Mouse (Mus musculus) MEL (cell line): ENCODE data around the gene Per1. TPM values are rescaled to one million over a fixed set of nuclear protein-coding genes. Genes with fewer than 3 reads are reported as not detected.
A peak's percentile ranks its signal among the peaks of the same experiment; 100 is the strongest.

Source experiments
- DNase-seq: peaks from one replicate; pipeline ENCODE4 v3.0.0; 2011; ENCODE audit warnings: low read depth, low spot score
- H3K27ac ChIP-seq: 2 replicates; pipeline ENCODE4 v1.5.1; 2012; ENCODE audit warnings: low read depth, mild to moderate bottlenecking, control low read depth, low read length, moderate library complexity; ENCODE audit not compliant: control insufficient read depth
- H3K27me3 ChIP-seq, 2 experiments: fragments of 150-350 bp in 1 of 2; sonication (generic) in 1 of 2; 2 replicates each; pipeline ENCODE4 v1.6.1; 2012; ENCODE audit warnings: low read length in 2 of 2, mild to moderate bottlenecking in 2 of 2, improper control_type of control experiment in 1 of 2, moderate library complexity in 1 of 2; ENCODE audit not compliant: insufficient read depth in 2 of 2, control insufficient read depth in 1 of 2
- H3K36me3 ChIP-seq, 2 experiments: 2 replicates each; pipeline ENCODE4 v1.6.1; 2012 to 2014; ENCODE audit warnings: low read length in 2 of 2, improper control_type of control experiment in 1 of 2, inconsistent platforms in 1 of 2, mild to moderate bottlenecking in 1 of 2; ENCODE audit not compliant: insufficient read depth in 2 of 2, control insufficient read depth in 1 of 2
- H3K4me1 ChIP-seq, 2 experiments: fragments of 150-350 bp in 1 of 2; sonication (generic) in 1 of 2; 2 replicates each; pipeline ENCODE4 v1.6.1; 2012; ENCODE audit warnings: low read length in 2 of 2, improper control_type of control experiment in 1 of 2, mild to moderate bottlenecking in 1 of 2; ENCODE audit not compliant: insufficient read depth in 2 of 2, control insufficient read depth in 1 of 2
- H3K4me3 ChIP-seq, 2 experiments: fragments of 150-350 bp in 1 of 2; sonication (generic) in 1 of 2; 2 replicates each; pipeline ENCODE4 v1.5.1; 2012; ENCODE audit warnings: low read depth in 2 of 2, low read length in 2 of 2, mild to moderate bottlenecking in 2 of 2, moderate library complexity in 2 of 2, control low read depth in 1 of 2, improper control_type of control experiment in 1 of 2; ENCODE audit not compliant: control insufficient read depth in 1 of 2, insufficient read depth in 1 of 2
- H3K79me2 ChIP-seq: 2 replicates; pipeline ENCODE4 v1.6.1; 2012; ENCODE audit warnings: mild to moderate bottlenecking, low read length, moderate library complexity; ENCODE audit not compliant: control insufficient read depth, poor library complexity, insufficient read depth
- H3K9ac ChIP-seq: 2 replicates; pipeline ENCODE4 v1.6.1; 2012; ENCODE audit warnings: low read depth, mild to moderate bottlenecking, control low read depth, low read length, moderate library complexity; ENCODE audit not compliant: control insufficient read depth, poor library complexity, severe bottlenecking
- H3K9me3 ChIP-seq: fragments of 150-350 bp; sonication (generic); replicated peaks from 2 replicates; pipeline ENCODE4 v1.6.1; 2012; ENCODE audit warnings: mild to moderate bottlenecking, low read length, improper control_type of control experiment, moderate library complexity; ENCODE audit not compliant: insufficient read depth
- BHLHE40 ChIP-seq: IDR thresholded peaks from 2 replicates; pipeline ENCODE4 v1.6.1; 2012; ENCODE audit warnings: low read depth, mild to moderate bottlenecking, inconsistent platforms, low read length, improper control_type of control experiment, borderline replicate concordance
- CHD2 ChIP-seq: IDR thresholded peaks from 2 replicates; pipeline ENCODE4 v1.6.1; 2011; ENCODE audit warnings: low read length, improper control_type of control experiment
- CTCF ChIP-seq, 3 experiments: IDR thresholded peaks in 2 of 3; conservative IDR thresholded peaks in 1 of 3; 2 replicates each; pipeline ENCODE4 v1.5.1; 2011 to 2012; ENCODE audit warnings: low read length in 3 of 3, low read depth in 2 of 3, mild to moderate bottlenecking in 2 of 3, improper control_type of control experiment in 1 of 3, inconsistent platforms in 1 of 3, mixed read lengths in 1 of 3, moderate library complexity in 1 of 3; ENCODE audit not compliant: control insufficient read depth in 1 of 3, insufficient read depth in 1 of 3, poor library complexity in 1 of 3, severe bottlenecking in 1 of 3
- ELF1 ChIP-seq: IDR thresholded peaks from 2 replicates; pipeline ENCODE4 v1.6.1; 2014; ENCODE audit warnings: low read depth, mild to moderate bottlenecking, inconsistent platforms, low read length, improper control_type of control experiment, moderate library complexity
- EP300 ChIP-seq, 2 experiments: IDR thresholded peaks; 2 replicates each; pipeline ENCODE4 v1.6.1; 2011; ENCODE audit warnings: improper control_type of control experiment in 2 of 2, low read length in 2 of 2, low read depth in 1 of 2, mild to moderate bottlenecking in 1 of 2
- GATA1 ChIP-seq: IDR thresholded peaks from 2 replicates; pipeline ENCODE4 v1.6.1; 2011; ENCODE audit warnings: low read depth, low read length, improper control_type of control experiment
- MAX ChIP-seq: IDR thresholded peaks from 2 replicates; pipeline ENCODE4 v1.6.1; 2011; ENCODE audit warnings: low read length, improper control_type of control experiment
- MEF2A ChIP-seq: IDR thresholded peaks from 2 replicates; pipeline ENCODE4 v1.6.1; 2014; ENCODE audit warnings: low read depth, mild to moderate bottlenecking, inconsistent platforms, low read length, improper control_type of control experiment; ENCODE audit not compliant: poor library complexity, insufficient replicate concordance, severe bottlenecking; ENCODE audit errors: extremely low read depth
- POLR2AphosphoS5 ChIP-seq: IDR thresholded peaks from 2 replicates; pipeline ENCODE4 v1.6.1; 2012; ENCODE audit warnings: low read depth, borderline replicate concordance, mild to moderate bottlenecking, inconsistent platforms, low read length, moderate library complexity, mixed read lengths
- RCOR1 ChIP-seq: IDR thresholded peaks from 2 replicates; pipeline ENCODE4 v1.6.1; 2012; ENCODE audit warnings: low read depth, mild to moderate bottlenecking, inconsistent platforms, low read length, improper control_type of control experiment
- USF1 ChIP-seq: IDR thresholded peaks from 2 replicates; pipeline ENCODE4 v1.6.1; 2014; ENCODE audit warnings: low read depth, mild to moderate bottlenecking, inconsistent platforms, low read length, improper control_type of control experiment, moderate library complexity
- USF2 ChIP-seq, 2 experiments: IDR thresholded peaks; 2 replicates each; pipeline ENCODE4 v1.6.1; 2011 to 2012; ENCODE audit warnings: improper control_type of control experiment in 2 of 2, low read length in 2 of 2, borderline replicate concordance in 1 of 2, inconsistent platforms in 1 of 2, low read depth in 1 of 2, mild to moderate bottlenecking in 1 of 2; ENCODE audit not compliant: insufficient read depth in 1 of 2
- ZC3H11A ChIP-seq: IDR thresholded peaks from 2 replicates; pipeline ENCODE4 v1.6.1; 2012; ENCODE audit warnings: low read depth, mild to moderate bottlenecking, inconsistent platforms, low read length, improper control_type of control experiment
- ZNF384 ChIP-seq: IDR thresholded peaks from 2 replicates; pipeline ENCODE4 v1.6.1; 2012; ENCODE audit warnings: low read depth, mild to moderate bottlenecking, inconsistent platforms, low read length, improper control_type of control experiment
- polyA plus RNA-seq, 2 experiments: library from polyadenylated mRNA; stranded (reverse) in 1 of 2; unstranded in 1 of 2; fragments of >175 nt in 1 of 2; fragments of >200 nt in 1 of 2; gene quantifications; 2 replicates each; pipeline versions ENCODE4 v1.2.1 to v1.2.4; 2012; ENCODE audit warnings: low replicate concordance in 2 of 2, low read depth in 1 of 2; ENCODE audit not compliant: insufficient read length in 2 of 2, insufficient read depth in 1 of 2, missing spikeins in 1 of 2
- total RNA-seq: library from RNA; depleted of rRNA; stranded (reverse); fragments of 300-350 nt; gene quantifications from 2 replicates; pipeline ENCODE4 v1.2.3, GENCODE M21; 2012

Per1 gene
- total and polyA plus RNA-seq, 3 experiments = 4.5 to 34.9 TPM; not detected in 1

GRCm38 (mm10) chr11:69086390-69086789, 8.6 kb upstream of the Per1 start:
- H3K4me3 ChIP-seq = no peak overlapping the region
- TF ChIP-seq POLR2AphosphoS5 = no peak
- no peak for TF ChIP-seq MEF2A
- TF ChIP-seq MAX = no peak
- TF ChIP-seq RCOR1 = no peak
- no peak for TF ChIP-seq CTCF (IDR thresholded peaks at IDR 0.05 in 2 of 3, conservative IDR thresholded peaks at IDR 0.05 in 1 of 3; ENCODE audit: control insufficient read depth in 1 of 3, insufficient read depth in 1 of 3, low read depth in 2 of 3, low read length in 3 of 3, poor library complexity in 1 of 3, severe bottlenecking in 1 of 3)
- TF ChIP-seq EP300 (IDR thresholded peaks at IDR 0.05; ENCODE audit: low read depth in 1 of 2, low read length in 2 of 2) = no peak
- no peak for TF ChIP-seq CHD2
- no peak for TF ChIP-seq ZC3H11A
- no peak for TF ChIP-seq ELF1
- TF ChIP-seq ZNF384 = no peak

GRCm38 (mm10) chr11:69087082-69087481, 7.9 kb upstream of the Per1 start:
- no peaks in the 10 kb centered on the region for H3K9me3 ChIP-seq
- H3K27me3 ChIP-seq = no peaks in the 10 kb centered on the region; a peak in 2 of 4 replicates
- no peak overlapping the region for H3K4me3 ChIP-seq
- DNase-seq = no peak
- peaks cover 3 to 16% of the 10 kb centered on the region in 2 experiments; a peak in 3 of 4 replicates for H3K4me1 ChIP-seq
- peaks cover 4 to 5% of the 10 kb centered on the region in 2 experiments; a peak in 2 of 4 replicates for H3K36me3 ChIP-seq
- TF ChIP-seq POLR2AphosphoS5 (no peak), EP300 (IDR thresholded peaks at IDR 0.05; ENCODE audit: low read depth in 1 of 2, low read length in 2 of 2) (no peak), USF2 (IDR thresholded peaks at IDR 0.05; ENCODE audit: borderline replicate concordance in 1 of 2, insufficient read depth in 1 of 2, low read depth in 1 of 2, low read length in 2 of 2) (no peak), BHLHE40 (no peak)
- peaks cover 17% of the 10 kb centered on the region for H3K79me2 ChIP-seq
- H3K27ac ChIP-seq = no peak overlapping the region
- H3K9ac ChIP-seq = no peak overlapping the region

More at GRCm38 (mm10) chr11:69086390-69086789, 8.6 kb upstream of the Per1 start:
- Histone ChIP-seq H3K27ac (no peak overlapping the region), H3K4me1 (peaks cover 3 to 16% of the 10 kb centered on the region in 2 experiments; a peak in 3 of 4 replicates), H3K79me2 (peaks cover 17% of the 10 kb centered on the region), H3K9me3 (no peaks in the 10 kb centered on the region), H3K36me3 (peaks cover 4 to 5% of the 10 kb centered on the region in 2 experiments; a peak in 2 of 4 replicates), H3K9ac (no peak overlapping the region), H3K27me3 (no peaks in the 10 kb centered on the region; a peak in 3 of 4 replicates)
- no peak for DNase-seq

- Histone ChIP-seq H3K79me2 (peaks cover 17% of the 10 kb centered on the region), H3K4me3 (no peak overlapping the region), H3K9ac (no peak overlapping the region)
Measured at GRCm38 (mm10) chr11:69087597-69087996, 7.4 kb upstream of the Per1 start.

More at GRCm38 (mm10) chr11:69087597-69087996, 7.4 kb upstream of the Per1 start:
- DNase-seq = no peak
- peaks cover 3 to 16% of the 10 kb centered on the region in 2 experiments; a peak in 3 of 4 replicates for H3K4me1 ChIP-seq
- no peaks in the 10 kb centered on the region; a peak in 2 of 4 replicates for H3K27me3 ChIP-seq
- peak; percentile 25; the same call in 1 of the 2 replicates for TF ChIP-seq USF1
- TF ChIP-seq GATA1 = no peak
- peaks cover 5 to 6% of the 10 kb centered on the region in 2 experiments; a peak in 3 of 4 replicates for H3K36me3 ChIP-seq
- no peaks in the 10 kb centered on the region for H3K9me3 ChIP-seq
- H3K27ac ChIP-seq = no peak overlapping the region
